Mouse (Mus musculus): ENCODE results near the gene Gm10181. TPM values are rescaled to one million over a fixed set of nuclear protein-coding genes. Genes with fewer than 3 reads are reported as not detected.
"Not testable (repeated sequence)": the region's sequence is repeated elsewhere in the genome, so short reads cannot be mapped to it uniquely, and the experiment has no call there.

The Gm10181 gene
- not detected for total RNA-seq (2022)

DNA sequence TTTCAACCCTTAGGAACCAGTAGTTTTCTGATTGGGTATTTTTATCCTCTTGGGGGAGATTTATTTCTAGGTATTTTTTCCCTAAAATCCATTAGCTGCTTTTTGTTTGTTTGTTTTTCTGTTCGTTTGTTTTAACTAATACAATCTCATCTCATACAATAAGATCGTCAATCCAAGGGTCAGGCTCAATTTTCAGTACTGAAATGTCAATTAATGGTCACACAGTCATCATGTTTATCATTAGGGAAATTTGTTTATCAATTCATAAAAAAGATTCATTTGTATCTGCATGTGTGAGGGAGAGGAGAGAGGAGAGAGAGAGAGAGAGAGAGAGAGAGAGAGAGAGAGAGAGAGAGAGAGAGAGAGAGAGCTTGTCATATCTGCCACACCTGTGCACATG is at the start of gene Gm10181:
Gene Gm10181, plus strand, starts transcription at position 301 of the 400 bp plus-strand sequence.
- DNase-seq = no peak

DNA sequence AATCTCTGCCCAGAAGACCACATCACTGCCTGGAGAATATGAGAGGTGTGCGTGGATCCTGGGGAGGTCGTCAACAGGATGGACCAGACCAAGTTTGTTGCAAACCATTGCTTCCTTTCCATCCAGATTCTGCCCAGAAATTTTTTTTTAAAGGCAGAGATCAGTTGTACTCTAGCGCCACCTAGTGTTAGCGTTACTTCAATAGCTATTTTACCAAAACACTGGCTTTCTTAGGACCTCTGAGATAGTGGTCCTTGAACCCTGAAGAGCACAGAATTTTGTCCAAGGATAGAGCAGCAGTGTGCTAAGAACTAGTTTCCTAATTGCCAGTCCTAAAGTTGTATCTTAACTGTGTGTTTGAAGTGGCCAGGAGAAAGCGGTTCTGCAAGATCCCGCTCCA is 47.6 kb upstream of the Gm10181 start:
- DNase-seq = no peak

- no peak for DNase-seq
Measured at GRCm38 (mm10) chr9:25042162-25043111, 46.8 kb upstream of the Gm10181 start.

- DNase-seq = no peak
Measured at GRCm38 (mm10) chr9:25044325-25044724, 44.9 kb upstream of the Gm10181 start.

GRCm38 (mm10) chr9:25048289-25048688 is 40.9 kb upstream of the Gm10181 start:
- no peak for DNase-seq

GRCm38 (mm10) chr9:25048940-25049339 is 40.3 kb upstream of the Gm10181 start:
- no peak for DNase-seq

DNA sequence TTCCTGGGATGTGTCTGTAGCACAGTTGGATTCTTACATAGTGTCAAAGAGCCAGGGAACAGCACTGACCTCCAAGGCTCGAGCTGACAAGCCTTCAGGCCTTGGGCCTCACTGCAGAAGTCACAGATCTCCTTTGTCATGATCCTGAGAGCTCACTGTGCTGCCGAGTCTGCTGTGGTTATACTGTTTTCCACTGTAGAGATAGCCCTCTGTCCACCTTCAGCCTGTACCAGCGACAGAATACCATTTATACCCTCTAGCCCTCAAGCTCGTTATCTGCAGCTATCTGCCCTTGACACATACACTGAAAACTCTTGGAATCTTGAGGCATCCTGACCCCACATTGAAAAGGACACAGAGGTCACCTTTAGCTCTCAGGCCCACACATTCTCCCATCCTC is 37.3 kb upstream of the Gm10181 start:
- no peak for DNase-seq

DNA sequence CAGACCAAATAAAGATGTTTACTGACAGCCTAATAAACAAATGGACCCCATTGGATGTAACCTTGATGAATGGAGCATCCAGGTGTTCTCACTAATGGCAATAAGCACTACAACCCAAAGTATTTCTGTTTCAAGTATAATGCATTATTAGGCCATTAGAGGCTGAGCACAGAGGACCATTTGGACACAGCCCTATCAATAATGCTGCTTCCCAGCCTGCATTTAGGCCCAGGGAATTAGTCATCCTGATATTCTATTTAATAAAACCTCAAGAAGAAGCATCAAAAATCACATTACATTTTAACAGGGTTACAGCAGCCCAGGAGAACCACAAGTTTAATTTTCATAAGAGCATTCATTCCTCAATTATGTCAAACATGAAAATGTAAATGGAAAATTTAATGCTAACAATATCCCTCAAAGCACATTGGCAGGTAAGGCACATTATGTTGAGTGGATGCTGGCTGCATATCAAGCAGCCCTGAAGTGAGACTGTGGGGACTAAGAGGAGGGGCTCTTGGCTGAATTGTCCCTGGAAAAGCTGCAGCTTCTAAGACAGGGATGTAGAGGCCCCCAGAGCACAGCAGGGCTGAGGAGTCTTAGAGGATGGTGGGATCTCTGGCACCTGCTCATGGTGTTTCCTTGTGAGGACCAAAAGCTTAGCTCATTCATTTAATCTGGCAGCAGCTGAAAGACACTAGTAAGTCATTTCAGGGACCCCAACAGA is 33.4 kb upstream of the Gm10181 start:
- no peak for DNase-seq

DNA sequence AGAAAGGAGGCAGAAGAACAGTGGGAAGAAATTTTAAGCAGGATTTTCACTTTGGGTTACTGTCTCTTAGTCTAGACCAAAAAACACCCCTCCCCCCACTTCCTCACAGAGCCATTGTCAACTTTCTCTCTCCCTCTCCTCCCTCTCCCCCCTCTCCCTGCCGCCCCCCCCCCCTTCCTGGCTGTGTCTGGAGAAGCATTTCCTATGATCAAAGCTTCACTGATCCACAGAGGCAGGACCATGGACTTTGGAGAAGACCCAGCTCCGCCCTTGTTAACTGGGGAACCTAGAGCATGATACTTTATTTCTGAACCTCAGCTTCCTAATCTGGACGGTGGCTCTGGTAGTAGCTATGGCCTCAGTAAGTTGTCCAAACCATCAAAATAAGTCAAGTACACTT is 30.5 kb upstream of the Gm10181 start:
- DNase-seq = no peak

- no peak for DNase-seq
Measured at GRCm38 (mm10) chr9:25072666-25073065, 16.6 kb upstream of the Gm10181 start.

DNA sequence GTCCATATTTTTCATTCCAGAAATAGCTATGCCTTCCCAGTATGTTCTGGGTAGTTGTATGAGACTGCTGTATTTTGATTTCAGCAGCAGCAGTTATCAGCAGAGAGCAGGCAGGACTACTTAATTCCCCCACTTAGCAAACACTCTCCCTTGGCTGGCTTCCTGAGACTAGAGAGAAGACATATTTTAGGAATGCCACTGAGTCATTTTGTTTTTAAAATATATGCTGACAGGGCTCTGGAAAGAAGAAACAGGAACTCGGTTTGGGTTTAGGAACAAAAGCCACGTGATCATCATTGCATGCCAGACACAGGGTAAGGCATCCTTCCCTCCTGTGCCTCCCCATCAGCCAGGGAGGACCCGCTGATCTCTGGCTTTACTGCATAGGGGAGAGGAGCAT is 13.2 kb upstream of the Gm10181 start:
- DNase-seq = no peak

- no peak for DNase-seq
Measured at GRCm38 (mm10) chr9:25076505-25076904, 12.7 kb upstream of the Gm10181 start.

GRCm38 (mm10) chr9:25090853-25091252 is 1.6 kb downstream of the Gm10181 start:
- DNase-seq = no peak

GRCm38 (mm10) chr9:25102881-25103280 is 13.7 kb downstream of the Gm10181 start:
- DNase-seq = no peak

GRCm38 (mm10) chr9:25104638-25105037 is 15.4 kb downstream of the Gm10181 start:
- peak; percentile 6 for DNase-seq

DNA sequence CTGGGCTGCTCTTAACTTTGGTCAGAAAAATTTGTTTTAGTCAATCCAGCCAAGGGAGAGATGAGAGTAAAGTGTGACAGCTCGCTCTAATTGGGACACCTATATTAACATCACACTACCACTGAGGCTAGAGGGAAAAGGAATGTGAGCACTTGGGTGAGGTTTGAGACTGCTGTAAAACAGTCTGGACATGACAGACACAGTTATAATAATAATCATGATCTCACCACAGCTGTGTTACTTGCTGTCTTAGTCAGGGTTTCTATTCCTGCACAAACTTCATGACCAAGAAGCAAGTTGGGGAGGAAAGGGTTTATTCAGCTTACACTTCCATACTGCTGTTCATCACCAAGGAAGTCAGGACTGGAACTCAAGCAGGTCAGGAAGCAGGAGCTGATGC is 34.4 kb downstream of the Gm10181 start:
- DNase-seq = not testable (repeated sequence)

- DNase-seq = no peak
Measured at GRCm38 (mm10) chr9:25124048-25124447, 34.8 kb downstream of the Gm10181 start.

- no peak for DNase-seq
Measured at GRCm38 (mm10) chr9:25132253-25132652, 43.0 kb downstream of the Gm10181 start.

- DNase-seq = no peak
Measured at GRCm38 (mm10) chr9:25132920-25133319, 43.7 kb downstream of the Gm10181 start.

- DNase-seq = no peak
Measured at GRCm38 (mm10) chr9:25138900-25139299, 49.7 kb downstream of the Gm10181 start.
